Mouse (Mus musculus) intestine, embryonic 15.5 days (tissue): Measurements from ENCODE around the gene Mfng. TPM values are rescaled to one million over a fixed set of nuclear protein-coding genes. Genes with fewer than 3 reads are reported as not detected.

Experiments used
- polyA plus RNA-seq: library from polyadenylated mRNA; unstranded; fragments of >200 nt; fragmentation: Nextera tagmentation; extraction: Ambion mirVana; gene quantifications from 2 replicates; pipeline ENCODE4 v1.2.1, GENCODE M21; 2015

Gene Mfng
- polyA plus RNA-seq, 1 experiment from 2014 or later, result 20.4 TPM

Other genes with a start within 250 kb of the Mfng start
- gene C1qtnf6, start 242.1 kb downstream of the Mfng start, polyA plus RNA-seq, result 22.0 and 22.3 TPM in 2 replicates
- gene Sstr3, start 228.8 kb downstream of the Mfng start, polyA plus RNA-seq, result 0.23 and 0.24 TPM in 2 replicates
- 15.7 and 21.4 TPM in 2 replicates for gene Rac2, start 200.7 kb downstream of the Mfng start, polyA plus RNA-seq
- gene Cyth4, start 176.4 kb downstream of the Mfng start, polyA plus RNA-seq, result 8.0 and 8.2 TPM in 2 replicates
- 0.08 and 0.29 TPM in 2 replicates for gene Elfn2, start 54.7 kb downstream of the Mfng start, polyA plus RNA-seq
- gene Card10, start 29.6 kb upstream of the Mfng start, polyA plus RNA-seq, result 6.9 and 7.3 TPM in 2 replicates
- gene Cdc42ep1, start 69.1 kb upstream of the Mfng start, polyA plus RNA-seq, result 44.0 and 47.5 TPM in 2 replicates
- 1,110 and 1,149 TPM in 2 replicates for gene Lgals2, start 82.1 kb upstream of the Mfng start, polyA plus RNA-seq
- gene Gga1, start 103.7 kb upstream of the Mfng start, polyA plus RNA-seq, result 47.6 and 51.7 TPM in 2 replicates
- gene Gm49510, start 126.2 kb upstream of the Mfng start, polyA plus RNA-seq, result 0.23 and 0.42 TPM in 2 replicates
- 21.6 and 26.8 TPM in 2 replicates for gene Sh3bp1, start 126.3 kb upstream of the Mfng start, polyA plus RNA-seq
- gene Pdxp, start 140.4 kb upstream of the Mfng start, polyA plus RNA-seq, result 11.0 TPM in 2 replicates
- gene Lgals1, start 153.2 kb upstream of the Mfng start, polyA plus RNA-seq, result 996 and 1,059 TPM in 2 replicates
- 41.4 and 42.3 TPM in 2 replicates for gene Nol12, start 161.5 kb upstream of the Mfng start, polyA plus RNA-seq
- 51.5 and 53.1 TPM in 2 replicates for gene Triobp, start 174.2 kb upstream of the Mfng start, polyA plus RNA-seq